Mouse (Mus musculus) bone marrow macrophage, adult 2 months (primary cell): ENCODE results near the gene Gm12185.
"Not testable (repeated sequence)": the region's sequence is repeated elsewhere in the genome, so short reads cannot be mapped to it uniquely, and the experiment has no call there.

ENCODE experiments used
- CTCF ChIP-seq: IDR thresholded peaks from 2 replicates; pipeline ENCODE4 v1.5.1; 2012; ENCODE audit warnings: low read depth, mild to moderate bottlenecking, low read length, moderate library complexity
- POLR2A ChIP-seq: IDR thresholded peaks from 2 replicates; pipeline ENCODE4 v1.6.1; 2012; ENCODE audit warnings: mild to moderate bottlenecking, low read depth, low read length, borderline replicate concordance

DNA sequence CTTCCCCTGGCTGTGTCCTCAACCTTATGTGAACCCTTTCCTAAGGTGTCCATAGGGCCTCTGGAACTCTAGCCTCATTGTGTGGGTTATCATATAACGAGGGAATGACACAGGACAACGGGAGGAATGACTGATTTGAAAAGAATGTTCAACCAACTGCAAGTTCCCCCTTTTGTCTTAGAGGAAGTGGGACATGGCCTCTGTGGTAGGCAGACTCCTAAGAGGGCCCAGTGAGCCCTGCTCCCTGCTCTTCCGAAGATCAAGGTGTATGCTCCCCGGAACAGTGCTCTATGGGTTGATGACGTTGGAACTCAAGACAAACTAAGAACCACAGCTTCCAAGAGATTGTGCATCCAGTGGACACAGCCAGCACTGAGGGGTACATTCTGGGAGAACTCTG, 68.2 kb downstream of the Gm12185 start:
- not testable (repeated sequence) for TF ChIP-seq CTCF, POLR2A
